Mouse (Mus musculus): ENCODE measurements around the gene Fam162a. TPM values are rescaled to one million over a fixed set of nuclear protein-coding genes. Genes with fewer than 3 reads are reported as not detected.
"Not testable (repeated sequence)": the region's sequence is repeated elsewhere in the genome, so short reads cannot be mapped to it uniquely, and the experiment has no call there.

Gene Fam162a
- 10 to 100 TPM; 71.7 to 98.7 TPM for polyA plus RNA-seq (2017; shearing (Covaris generic))

DNA sequence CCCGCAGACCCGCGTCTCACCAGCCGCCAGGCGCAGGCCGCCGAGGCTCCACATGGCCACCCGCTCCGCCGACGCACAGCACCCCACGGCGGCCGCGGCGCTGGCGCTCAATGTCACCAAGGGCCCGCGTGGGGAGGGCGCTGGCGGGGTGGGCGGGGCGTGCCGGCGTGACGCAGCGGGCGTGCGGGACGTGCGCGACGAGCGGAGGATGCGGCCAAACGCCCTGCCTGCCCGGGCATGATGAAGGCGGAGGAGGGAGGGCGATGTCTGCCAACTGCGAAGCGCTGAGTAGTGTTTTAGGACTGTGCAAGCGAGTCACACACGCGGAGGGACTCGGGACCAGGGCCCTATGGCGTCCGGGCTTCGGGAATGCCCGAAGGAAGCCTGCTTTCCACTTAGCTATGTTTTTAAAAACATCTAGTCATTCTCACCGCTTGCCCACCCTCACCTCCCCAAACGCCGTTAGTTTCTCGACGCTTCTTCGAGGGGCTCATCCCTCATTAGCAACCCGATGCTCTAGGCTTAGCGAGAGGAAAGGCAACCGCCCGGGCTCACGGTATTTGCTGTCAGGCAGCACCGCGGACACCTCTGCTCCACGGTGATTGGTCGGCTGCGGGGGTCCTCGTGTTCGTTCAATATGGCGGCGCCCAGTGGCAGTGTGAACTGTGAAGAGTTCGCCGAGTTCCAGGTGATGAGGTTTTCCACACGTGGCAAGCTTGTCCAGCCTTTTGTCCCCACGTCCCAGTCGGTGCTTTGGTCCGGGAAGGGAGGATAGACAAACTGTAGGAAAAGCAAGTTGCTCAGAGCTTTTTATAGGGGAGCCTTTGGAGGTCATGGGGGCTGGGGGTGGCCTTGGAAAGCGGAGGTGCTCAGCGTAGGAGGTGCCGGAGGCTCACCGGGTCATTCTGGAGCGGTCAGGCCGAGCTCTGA lies at the start of gene Fam162a, which contains the start of gene Ccdc58:
Gene Fam162a (minus strand): TSS at position 145 of the 930 bp plus-strand sequence.
Gene Ccdc58 (plus strand): TSS at position 236 of the 930 bp plus-strand sequence.
- peak; percentile 84 for ATAC-seq

DNA sequence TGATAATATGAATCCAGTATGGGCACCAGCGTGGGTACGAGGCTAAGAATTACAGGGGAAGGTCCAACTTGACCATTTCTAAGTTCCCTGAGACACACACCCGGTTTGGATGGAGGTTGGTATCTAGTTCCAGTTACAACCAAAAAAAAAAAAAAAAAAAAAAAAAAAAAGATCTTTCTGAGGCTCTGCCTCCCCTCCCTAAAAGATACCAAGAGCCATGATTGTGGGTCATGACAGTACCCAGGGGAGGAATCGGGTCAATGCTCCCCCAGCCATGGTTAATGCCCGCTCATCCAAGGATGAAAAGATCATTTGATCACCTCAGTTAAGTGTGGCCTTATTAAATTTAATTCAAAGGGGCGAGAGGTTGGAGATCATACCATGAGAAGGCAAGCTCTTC lies 44.4 kb upstream of the Fam162a start:
- not testable (repeated sequence) for ATAC-seq

DNA sequence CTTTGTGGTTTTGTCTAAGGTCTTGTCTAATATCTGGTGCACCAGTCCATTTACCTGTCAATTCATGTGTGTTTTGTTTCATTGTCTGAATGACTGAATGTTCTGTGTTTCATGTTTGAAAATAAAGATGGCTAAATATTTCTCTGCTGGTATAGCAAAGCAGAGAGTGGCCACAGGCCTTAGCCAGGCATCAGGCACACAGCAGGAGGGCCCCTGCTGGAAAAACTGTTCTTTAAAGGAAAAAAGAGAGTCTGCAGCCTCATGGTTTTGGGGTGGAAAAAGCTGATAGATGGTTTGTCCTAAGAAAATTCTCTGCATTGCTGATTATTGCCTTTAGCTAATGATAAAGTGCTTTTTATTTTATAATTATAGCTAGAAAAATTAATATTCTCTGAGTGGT lies 40.1 kb upstream of the Fam162a start:
- not testable (repeated sequence) for ATAC-seq

DNA sequence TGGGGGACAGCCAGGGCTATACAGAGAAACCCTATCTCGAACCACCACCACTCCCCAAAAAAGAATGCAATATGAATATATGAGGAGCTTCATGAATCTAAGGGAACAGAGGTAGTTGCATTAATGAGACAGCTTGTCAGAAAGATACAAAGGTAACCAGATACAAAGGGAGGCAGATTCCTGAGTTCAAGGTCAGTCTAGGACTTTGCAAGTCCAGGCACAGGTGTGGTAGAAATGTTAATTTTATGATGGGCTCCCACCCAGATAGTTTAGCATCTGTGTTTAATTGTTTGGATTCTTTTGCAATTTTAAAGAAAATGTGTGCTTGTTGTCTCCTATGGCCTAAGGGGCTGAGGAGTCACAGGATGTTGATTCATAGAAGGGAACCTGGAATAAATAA lies 30.8 kb upstream of the Fam162a start:
- ATAC-seq: no peak

DNA sequence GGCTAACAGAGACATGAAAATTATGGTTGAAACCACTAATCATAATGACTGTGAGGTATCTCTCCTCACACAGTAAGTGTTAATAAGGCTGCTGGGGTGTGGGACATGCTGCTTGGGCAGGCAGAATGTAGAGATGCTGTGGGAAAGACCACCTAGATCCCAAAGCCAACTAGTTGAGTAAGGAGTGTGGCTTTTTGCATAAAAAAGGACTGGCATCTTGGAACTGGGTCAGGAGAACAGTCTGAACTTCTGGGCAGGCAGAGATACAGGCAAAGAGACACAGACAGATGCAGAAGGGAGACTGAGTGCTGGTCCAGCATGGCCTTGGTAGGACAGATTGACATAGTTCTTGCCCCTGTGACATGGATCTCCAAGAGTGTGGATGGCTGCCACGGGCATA lies 30.1 kb upstream of the Fam162a start:
- no peak for ATAC-seq

DNA sequence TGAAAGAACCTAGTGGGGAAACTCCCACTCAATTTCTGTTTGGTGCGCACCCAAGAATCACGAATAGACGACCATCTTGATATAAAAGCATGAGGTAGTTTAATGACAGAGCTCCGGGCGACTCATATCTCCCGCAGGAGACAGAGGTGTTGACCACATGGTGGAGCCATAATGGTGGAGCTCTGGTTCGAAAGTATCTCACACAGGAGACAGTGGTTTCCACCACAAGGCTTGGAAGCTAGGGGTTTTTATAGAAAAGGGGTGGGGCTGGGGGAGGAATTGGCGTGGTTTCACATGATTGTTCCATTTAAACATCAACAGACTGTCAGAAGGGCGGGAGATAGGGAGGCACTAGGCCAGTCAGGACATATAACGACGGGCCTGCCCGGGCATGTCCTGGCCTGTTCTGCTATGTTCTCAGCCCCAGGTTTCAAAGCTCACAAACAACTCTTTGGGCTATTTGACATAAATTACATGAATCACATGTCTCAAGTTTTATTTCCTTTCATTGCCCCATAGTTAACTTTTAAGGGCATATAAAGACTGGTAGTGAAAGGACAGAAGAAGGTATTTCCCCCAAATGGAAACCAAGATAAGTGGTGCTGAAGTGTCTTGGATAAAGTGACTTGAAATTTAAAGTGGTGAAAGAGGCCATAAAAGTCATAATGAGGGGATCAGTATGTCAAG lies 26.6 kb upstream of the Fam162a start:
- not testable (repeated sequence) for ATAC-seq

DNA sequence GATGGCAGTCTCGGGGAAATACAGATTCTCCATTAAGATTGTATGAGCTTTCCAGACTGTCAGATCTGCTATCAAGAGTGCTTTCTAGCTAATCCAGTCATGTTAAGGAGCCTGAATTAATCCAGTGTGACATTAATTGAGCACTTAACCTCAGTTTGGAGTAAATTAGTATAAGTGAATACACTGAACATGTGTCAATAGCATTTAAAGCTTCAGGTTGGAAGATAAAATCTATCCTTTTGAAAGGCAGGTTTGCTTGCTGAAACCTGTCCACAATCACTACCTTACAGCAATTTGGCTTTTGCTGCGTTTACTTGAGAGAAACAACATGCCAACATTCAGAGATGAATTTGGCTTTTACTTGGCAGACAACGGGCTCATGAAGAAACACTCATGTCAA lies 22.7 kb upstream of the Fam162a start:
- ATAC-seq: no peak

DNA sequence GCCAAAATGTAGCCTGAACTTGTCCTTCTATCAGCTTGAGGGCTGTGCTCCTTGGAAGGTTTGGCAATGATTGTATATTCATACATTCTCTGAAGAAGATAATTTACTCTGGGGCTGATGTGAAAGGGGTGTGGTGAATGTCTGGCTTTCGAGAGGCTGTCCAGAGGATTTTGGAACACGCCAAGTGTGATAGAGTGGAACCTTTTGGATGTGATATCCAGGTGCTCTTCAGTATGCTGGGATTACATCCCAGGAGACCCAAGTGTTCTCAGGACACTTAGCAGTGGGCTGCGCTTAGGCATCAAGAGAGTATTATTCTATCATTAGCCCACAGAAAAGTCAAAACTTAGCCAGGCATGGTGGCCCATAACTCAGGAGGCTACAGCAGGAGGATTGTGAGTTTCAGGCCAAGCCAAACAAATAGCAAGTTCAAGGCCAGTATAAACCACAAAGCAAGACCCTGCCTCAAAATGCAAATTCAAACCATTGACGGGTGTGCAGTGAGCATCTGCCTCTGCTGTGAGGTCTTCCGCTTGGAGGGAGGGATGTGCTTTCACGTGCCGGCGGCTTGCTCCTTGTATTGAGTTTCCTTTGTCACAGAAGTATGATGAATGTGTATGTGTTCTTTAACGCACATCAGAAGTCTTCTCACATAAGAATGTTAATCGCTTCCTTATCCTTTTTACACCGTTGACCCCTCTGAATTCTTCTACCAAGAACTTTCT lies 19.6 kb upstream of the Fam162a start:
- ATAC-seq: no peak

DNA sequence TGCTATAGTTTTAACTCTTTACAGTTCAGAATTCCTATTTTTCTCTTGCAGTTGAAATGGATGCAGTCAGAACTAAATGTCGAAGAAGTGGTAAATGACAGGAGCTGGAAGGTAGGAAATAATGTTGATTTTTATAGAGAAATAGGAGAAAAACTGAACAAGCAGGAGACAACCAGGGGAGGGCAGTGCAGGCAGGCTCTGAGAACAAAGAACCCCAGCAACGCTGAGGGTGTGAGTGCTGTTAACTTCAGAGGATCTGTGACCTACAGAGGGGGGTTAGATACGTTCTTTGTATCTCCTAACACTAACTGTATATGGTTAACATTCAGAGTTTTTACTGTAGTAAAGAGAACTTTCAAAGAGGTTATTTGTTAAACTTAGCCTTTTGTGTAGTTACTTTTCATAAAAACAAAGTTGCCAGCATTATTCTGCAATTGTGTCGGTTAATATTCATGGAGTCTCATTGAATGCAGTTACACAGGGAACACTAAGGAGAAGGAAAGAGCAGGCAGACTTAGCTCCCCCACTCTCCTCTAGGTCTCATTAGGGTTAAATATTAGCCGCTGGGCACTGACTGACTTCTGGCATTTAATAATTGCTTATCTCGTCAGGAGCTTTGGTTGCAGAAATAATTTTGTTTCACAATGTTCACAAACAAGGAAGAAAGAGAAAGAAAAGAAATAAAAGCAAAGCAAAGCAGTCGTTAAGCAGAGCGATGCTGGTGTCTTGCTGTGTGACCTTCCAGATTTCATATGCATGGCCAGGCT lies 18.6 kb upstream of the Fam162a start:
- ATAC-seq: no peak

DNA sequence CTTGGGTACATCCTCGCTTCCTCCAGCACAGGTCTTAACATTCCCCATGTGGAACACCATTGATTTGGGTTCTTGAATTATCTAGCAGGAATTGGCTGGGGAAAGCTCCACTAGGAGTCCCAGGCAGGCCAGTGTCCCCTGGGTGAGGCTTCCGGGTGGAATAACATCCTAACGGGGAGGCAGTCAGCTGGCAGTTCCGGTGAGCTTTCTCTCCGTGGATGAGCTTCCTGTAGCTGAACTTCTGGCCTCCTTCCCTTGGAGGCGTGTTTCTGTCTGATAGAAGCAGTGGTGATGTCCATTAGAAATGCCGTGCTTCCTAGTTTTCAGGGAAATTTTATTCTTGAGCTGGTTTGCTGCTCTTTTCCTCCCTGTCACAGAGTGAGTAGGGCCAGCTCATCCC lies 17.7 kb upstream of the Fam162a start:
- ATAC-seq: no peak

DNA sequence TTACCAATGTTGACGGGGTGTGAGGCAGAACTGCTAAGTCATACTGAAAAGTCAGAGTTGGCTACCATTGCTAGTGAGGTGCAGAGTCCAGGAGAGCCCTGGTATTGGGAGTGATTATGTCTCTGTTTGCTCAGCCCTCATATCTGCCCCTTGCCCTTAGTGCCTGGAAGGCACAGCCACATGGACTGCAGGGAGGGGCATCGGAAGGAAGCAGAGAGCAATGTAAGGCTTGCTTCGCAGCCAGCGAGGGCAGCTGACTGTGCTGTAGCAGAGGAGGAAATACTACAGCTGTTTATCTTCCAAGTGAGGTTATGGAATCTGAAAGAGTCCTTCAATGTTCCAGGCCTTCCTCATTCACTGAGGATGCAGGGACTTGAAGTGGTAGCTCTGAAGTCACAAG lies 16.5 kb upstream of the Fam162a start:
- no peak for ATAC-seq

DNA sequence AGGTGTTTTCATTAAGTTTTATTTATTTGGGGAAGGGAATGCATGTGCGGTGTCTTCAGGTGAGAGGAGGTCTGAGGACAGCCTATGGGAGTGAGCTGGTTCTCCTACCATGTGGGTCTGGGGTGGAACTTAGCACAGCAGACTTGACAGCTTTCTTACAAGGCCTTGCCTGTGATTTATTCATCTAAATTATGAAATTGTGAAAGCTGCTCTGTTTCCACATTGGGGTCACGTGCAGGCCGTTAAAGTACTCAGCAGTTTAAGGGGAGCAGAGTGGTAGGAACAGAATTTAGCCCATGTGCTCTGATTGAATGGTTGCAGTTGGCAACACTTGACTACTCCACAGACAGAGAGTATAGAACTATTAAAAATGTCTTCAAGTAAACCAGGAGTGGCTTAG lies 8.5 kb upstream of the Fam162a start:
- ATAC-seq: no peak

DNA sequence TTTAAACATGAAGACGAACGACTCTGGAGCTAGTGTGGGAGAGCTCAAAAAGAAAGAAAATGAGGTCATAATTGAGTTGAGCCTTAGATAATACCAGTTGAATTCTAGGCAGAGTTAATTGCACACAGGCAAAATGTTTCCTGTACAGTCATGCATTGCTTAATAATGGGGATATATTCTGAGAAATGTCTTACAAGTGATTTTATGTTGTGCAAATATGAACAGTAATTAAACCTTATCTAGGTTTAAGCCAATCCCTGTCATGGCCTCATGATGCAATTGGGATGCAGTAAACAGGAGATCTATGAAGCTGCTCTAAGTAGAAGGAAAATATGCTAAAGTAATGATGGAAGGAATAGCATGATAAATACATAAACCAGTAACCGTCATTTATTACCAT lies 3.4 kb upstream of the Fam162a start:
- ATAC-seq: no peak

DNA sequence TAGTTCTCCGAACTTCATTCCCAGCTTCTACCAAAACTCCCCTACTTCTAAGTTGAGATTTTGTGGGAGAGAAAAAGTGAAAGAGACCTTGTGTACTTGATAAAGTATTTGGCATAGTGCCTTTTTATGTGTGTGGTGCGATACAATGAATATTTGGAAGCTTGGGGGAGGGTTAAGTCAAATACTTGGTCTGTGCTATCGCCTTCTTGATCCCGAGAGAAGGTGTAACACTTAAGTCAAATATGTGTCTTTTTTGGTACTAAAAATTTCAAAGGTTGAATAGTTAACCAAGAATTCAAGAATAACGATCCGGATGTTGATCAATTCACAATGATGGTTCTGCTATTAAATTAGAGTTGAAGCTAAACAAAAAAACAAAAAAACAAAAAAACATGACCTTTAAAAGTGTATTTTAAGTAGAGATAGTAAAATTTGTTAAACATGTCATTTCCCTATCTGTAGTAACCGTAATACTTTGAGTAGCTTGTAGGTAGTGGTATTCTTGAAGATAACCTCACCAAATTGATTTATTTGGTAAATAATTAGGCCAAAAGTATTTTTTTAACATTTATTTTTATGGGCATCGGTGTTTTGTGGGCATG lies 1.1 kb upstream of the Fam162a start:
- ATAC-seq: no peak

DNA sequence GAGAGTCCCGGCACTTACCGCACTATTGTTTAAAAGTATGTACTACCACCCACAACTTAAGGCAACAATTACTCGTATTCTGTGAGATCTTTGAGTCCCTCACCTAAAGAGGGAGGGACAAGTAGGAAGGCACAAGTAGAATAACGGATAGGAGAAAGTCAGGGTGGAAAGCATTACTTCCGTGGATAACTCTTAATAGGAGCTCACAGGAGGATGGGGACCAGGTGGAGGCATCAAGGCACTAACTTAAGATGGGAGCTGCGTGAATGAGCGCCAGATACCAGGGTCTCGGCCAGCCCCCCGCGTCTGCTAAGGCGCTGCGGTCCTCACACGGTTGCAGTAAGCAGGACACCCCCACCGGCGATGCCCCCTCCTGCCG lies 334 bp downstream of the Fam162a start:
- peak; percentile 37 for ATAC-seq

DNA sequence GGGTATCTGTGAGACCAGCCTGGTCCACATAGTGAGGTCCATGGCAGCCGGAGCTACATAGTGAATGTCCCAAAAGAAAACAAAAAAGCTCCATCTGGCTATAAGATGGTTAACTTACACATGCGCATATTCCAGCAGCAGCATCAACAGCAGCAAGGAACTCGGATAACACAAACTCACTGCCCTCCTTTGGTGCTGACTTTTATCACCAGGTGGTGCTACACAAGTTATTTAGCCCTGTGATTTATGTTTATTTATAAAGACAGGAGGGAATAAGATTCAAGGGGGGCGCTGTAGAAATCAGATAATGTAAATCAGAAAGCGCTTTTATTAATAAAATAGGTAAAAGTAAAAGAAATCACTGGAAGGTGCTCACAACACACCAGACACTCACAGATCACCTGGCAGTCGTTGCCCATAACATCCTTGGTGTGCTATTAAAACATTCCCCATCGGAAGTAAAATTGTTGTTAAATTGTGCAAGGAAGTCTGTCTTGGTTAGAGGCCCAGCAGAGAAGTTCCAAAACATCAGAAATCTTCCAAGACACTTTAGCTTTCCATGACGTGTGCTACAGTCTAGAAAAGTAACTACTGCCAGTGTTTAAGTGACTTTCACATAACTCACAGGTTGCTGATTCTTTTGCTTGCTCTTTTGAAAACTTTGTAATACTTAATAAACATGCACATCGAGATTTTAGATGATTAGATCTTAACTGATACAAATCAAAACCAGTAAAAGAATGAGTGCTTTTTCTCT lies 1.4 kb downstream of the Fam162a start:
- ATAC-seq: no peak

DNA sequence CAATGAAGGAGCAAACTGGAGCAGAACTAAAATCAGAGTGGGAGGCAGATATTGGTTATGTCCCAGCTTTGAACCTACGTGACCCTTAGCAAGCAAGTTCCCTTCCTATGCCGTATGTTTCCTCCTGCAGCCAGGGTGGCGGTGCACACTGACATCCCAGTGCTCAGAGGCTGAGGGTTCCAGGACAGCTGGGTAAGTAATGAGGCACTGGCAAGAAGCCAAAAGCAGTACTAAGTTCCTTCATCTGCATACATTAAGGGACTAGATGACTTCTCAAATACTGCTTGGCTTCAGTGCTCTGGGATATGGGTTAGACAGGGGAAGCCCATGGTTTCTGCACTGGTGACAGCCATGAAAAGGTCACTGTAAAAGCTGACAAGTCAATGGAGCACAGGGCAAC lies 3.0 kb downstream of the Fam162a start:
- ATAC-seq: no peak

DNA sequence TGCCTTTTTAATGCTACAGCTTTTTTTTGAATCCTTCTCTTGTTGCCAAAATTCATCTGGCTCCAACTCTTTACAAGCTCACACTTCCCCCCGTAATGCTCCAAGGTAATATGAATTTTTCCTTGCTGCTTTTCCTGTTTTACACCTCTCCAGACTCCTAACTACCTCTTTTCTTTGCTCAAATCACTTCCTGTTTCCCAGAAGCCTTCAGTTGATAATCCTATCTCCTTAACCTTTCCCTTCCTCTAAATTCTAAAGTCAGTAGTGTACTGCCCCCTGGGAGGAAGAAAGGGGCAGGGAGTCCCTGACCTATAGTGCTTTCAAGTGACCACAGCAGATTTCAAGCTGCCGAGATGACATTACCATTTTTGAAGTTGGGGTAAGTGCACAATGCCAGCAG lies 3.7 kb downstream of the Fam162a start:
- ATAC-seq: no peak

DNA sequence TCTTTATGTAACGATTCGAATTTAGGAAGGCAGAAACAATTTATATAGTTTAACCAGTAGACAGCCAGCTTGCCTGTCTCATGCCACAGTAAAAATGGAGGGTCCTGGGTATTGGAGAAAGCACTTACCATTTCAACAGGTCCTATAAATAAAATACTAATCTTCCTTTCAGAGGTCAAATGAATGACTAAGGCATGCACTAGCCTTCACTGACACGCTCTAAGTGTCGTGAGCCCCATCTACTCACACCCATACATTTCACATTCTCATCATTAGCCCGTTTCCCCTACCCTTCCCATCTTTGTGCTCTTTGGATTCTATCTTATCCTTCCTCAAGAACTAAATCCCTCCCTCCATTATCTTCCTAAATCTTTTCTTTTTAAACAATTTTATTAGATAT lies 6.5 kb downstream of the Fam162a start:
- ATAC-seq: no peak

DNA sequence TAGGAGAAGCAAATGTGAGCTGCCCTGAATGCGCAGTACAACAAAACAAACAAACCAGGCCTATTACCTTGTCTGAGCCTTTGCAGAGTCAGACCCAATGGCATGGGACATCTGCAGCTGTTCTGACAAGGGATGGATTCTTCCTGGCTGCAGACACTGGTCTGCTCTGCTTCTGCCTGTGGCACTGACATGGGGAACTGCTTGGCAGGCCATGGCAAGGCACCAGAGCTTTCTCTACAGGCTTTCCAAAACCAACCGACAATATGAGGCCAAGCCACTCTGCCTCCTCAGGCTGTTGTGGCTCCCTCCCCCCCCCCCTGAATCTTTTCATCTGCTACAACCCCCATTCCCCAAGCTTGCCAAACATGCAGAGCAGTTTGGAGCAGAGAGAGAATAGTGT lies 8.1 kb downstream of the Fam162a start:
- ATAC-seq: no peak

DNA sequence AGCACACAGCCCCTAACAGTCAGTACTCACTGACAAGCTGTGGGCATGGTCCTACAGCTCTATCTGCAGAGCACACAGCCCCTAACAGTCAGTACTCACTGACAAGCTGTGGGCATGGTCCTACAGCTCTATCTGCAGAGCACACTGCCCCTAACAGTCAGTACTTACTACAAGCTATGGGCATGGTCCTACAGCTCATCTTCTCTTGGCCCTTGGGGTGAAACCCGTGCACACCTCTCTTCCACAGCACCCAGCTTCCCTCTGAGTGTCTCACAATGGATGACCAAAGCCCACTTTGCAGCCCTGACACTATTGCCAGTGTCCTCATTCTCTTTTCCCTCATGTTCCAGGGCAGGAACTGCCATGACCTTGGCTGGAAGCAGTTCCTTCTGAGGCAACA lies 8.9 kb downstream of the Fam162a start:
- not testable (repeated sequence) for ATAC-seq
